Mouse (Mus musculus) spleen, adult 12 weeks (tissue): Measurements from ENCODE around the gene Hormad2.

Experiments
- DNase-seq: peaks from one replicate; pipeline ENCODE4 v3.0.0; 2022; ENCODE audit warnings: low spot score

Hormad2 gene

DNA sequence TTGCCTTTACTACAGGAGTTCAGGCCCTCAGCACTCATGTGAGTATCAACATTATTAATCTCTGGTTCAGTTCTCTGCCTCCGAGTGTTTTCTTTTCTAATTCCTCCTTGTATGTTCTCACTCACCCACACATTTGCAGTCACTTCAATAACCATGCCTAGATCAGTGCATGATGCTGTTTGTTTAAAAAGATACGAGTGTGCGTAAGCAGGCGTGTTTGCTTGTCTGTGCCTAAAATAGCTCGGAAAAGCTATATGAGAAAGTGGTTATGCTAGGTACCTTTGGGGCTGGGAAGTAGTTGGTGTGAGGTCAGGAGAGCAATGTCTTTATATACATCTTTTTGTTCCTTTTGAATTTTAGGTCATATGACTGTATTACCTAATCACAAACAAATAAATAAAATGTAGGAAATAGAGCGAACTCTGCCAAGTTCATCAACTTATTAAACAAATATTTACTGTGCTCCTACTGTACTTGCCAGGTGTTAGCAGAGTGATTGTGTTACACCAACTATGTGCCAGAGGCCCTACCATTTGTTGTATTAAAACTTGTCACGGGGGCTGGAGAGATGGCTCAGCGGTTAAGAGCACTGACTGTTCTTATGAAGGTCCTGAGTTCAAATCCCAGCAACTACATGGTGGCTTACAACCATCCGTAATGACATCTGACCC is 100.7 kb downstream of the Hormad2 start:
- no peak for DNase-seq

DNA sequence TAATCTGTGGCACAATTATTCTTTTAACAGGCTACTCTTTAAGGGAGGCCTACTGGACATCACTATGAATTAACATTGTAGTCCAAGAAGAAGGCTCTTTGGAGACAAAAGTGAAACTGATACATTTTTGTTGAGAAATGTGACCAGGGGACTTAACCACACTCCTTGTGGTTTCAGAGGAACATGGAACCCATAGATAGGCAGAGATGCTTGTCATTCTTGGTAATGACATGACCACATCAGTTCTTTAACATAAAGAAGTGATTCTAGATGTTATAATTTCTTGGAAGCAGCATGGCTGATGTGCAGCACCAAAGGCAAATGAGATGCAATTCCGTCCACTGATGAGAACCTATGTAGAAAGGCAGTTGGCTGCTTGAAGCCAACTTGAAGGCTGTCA is 101.6 kb downstream of the Hormad2 start:
- no peak for DNase-seq

GRCm38 (mm10) chr11:4336693-4337283 is 104.1 kb downstream of the Hormad2 start:
- no peak for DNase-seq

- DNase-seq = no peak
Observed at GRCm38 (mm10) chr11:4335810-4336692, 104.9 kb downstream of the Hormad2 start.

DNA sequence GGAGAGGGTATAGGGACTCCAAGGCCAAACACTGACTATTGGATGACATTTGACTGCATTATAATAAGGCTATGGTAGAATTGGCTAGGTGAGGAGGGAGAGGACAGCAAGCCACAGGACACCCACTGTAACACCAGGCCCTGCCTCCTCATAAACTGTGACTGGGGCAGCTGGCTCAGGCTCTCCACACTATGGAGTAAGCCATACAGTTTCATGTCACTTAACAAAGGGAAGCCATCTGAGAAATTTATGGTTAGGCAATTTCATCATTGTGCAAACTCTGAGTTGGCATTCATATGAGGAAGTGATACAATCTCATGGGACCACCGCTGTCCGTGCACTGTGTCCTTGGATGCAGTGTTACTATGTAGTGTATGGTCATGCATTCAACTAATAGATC is 107.9 kb downstream of the Hormad2 start:
- no peak for DNase-seq

- no peak for DNase-seq
Observed at GRCm38 (mm10) chr11:4328188-4328587, 112.7 kb downstream of the Hormad2 start.

GRCm38 (mm10) chr11:4323481-4323880 is 117.4 kb downstream of the Hormad2 start:
- no peak for DNase-seq

DNA sequence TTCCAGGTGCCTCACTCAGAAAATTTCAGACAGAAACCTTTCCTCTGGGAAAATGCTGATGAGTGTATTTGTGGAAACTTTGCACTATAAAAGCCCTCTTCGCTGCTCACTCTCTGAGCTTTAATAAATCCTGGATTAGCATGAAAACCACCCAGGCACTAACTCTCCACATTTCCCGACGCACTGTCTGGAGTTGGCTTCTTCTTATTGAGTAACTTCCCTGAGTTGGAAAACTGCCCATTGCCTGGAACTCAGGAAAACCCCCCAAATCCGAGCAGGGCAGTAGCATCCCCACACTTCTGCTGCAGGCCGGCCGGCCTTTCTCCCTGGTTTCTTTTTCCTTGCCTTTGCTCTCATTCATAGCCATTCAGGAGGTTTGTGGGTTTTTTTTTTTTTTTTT is 118.0 kb downstream of the Hormad2 start:
- DNase-seq = no peak

DNA sequence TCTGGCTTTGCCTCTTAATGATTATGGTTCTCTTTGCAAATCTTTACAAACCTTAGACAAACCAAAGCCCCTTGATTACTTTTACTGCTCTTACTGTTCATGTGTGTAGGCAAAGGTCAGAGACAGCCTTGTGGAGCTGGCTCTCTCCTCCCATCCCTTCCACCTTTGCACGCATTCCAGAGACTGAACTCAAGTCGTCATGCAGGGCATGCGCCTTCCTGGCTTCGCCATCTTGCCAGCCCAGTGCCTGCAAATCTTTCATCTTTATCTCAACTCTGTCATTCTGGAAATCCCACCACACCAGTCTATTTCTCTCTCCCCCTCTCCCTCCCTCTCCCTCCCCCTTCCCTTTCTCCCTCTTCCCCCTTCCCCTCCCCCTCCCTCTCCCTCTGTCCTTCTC is 120.0 kb downstream of the Hormad2 start:
- no peak for DNase-seq

- no peak for DNase-seq
Observed at GRCm38 (mm10) chr11:4319212-4319955, 121.5 kb downstream of the Hormad2 start.

DNA sequence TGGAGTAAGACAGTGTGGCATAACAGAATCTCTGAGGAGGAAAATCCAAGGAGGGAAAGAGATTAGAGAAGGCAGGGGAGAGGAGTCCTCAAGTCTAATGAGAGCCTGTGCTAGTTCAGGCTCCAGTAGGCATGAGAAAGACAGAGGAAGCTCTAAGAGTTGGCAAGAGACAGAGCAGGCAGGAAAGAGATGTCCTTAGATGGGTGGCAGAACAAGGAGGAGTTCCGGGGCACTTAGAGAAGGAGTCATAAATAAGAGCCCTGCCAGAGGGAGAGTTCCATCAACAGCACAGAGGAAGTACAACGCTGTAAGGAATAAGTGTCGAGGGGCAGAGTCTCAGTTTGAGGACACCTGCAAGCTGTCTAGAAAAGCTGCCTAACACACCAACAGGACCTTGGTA is 122.9 kb downstream of the Hormad2 start:
- no peak for DNase-seq

DNA sequence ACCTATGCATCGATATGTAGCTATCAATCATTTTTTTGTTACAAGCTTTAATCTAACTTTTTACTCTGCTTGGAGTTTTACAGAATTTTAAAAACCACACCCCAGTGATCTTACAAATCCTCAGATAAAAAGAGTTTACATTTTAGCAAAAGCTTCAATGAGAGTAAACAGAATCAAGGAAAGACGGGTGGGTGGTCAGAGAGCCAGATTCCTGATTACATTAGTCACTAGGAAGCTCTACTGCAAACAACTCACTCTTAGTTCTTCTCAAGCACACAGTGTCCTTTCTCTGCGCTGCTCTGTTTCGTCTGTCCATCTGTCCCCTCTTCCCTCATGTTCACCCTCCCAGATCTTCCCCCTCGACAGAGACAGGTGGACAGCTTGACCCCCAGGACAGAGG is 123.6 kb downstream of the Hormad2 start:
- DNase-seq = no peak

DNA sequence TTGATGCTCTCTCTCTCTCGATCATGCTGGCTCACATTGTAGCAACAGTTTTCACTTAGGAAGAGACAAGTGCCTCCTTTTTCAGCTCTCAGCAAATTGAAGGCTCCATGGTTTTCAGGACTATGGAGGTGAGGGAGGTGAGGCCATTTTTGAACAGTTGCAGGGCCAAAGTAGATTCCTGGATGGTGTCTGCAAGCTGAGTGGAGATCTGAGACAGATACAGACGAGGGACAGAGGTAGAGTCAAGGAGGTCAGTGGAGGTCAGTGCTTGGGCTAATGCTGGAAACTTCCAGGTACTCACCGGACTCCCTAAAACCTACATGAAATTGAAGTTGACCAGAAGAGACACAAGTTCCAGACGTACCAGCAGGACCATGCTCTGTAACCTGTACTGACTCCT is 128.7 kb downstream of the Hormad2 start:
- DNase-seq = no peak

DNA sequence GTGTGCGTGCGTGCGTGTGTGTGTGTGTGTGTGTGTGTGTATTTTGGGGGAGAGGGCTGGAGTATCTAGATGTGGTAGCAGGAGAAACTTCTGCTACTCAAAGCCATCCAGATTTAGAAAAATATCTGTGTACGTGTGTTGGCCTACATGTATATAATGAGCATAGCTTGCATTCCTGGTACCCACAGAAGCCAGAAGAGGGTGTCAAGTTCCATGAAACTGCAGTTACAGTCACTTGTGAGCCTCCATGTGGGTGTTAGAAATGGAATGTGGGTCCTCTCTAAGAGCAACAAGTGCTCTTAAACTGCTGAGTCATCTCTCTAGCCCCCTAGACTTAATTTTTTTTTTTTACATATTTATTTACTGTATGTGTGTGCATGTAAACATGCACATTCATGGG is 130.6 kb downstream of the Hormad2 start:
- no peak for DNase-seq

GRCm38 (mm10) chr11:4309613-4310012 is 131.3 kb downstream of the Hormad2 start:
- no peak for DNase-seq

DNA sequence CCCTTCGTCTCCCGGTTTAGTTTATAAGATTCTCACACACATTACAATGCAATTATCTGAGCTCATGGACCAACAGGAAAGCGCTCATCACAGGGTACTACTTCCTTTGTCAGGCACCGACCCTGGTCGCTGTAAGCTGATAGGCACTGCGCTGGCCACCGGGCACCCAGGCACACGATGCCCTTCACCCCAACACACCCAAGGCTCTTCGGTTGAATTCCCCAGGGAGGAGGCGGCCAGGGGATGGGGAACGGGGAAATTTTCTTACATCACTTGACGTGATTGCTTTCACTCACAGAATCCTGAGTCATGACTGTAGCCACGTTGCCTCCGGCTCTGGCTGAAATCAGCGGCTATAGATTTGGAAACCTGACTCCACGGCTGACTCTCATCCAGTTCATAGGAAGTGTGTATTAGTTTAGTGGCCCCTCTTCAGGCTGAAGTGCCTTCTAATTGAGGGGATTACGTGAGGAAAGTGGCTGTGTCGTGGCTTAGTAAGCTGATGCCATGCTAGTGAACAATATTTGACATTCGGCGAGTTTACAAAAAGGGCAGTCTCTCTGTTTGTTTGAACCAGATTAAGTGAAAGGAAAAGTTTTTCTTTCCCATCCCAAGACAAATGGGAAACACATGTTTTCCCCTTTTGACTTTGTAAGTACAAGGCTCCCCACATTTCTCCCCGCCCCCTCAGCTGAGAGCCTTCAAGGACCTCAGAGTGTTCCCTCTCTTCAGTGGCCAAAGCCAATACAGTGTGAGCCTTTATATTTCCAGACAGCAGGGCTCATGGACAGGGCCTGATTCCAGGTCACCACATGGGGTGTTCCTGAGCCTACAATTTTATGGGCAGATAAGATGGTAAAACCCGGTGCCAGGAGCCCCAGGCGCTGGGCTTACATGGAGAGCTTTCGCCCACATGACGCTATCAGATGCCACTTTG is 132.1 kb downstream of the Hormad2 start:
- DNase-seq = no peak

GRCm38 (mm10) chr11:4308060-4308513 is 132.8 kb downstream of the Hormad2 start:
- no peak for DNase-seq

- no peak for DNase-seq
Observed at GRCm38 (mm10) chr11:4306086-4306485, 134.8 kb downstream of the Hormad2 start.

DNA sequence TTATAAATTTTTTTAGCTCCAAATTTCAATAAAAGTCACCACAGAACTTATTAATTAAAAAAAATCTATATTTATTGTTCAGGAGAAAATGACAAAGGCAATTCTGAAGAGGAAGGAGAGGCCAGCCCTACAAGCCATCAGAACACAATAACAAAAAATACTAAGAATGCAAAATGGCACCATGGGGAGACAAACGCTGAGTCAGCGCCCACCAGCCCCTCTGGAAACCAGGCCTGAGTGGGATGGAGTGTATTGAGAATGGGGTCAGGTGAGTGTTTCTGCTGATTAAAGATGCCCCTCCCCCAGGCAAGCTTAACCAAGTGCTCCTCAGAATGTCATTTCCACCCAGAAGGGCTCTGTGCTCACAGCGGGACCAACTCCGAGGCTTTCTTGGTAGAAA is 135.8 kb downstream of the Hormad2 start:
- DNase-seq = no peak

DNA sequence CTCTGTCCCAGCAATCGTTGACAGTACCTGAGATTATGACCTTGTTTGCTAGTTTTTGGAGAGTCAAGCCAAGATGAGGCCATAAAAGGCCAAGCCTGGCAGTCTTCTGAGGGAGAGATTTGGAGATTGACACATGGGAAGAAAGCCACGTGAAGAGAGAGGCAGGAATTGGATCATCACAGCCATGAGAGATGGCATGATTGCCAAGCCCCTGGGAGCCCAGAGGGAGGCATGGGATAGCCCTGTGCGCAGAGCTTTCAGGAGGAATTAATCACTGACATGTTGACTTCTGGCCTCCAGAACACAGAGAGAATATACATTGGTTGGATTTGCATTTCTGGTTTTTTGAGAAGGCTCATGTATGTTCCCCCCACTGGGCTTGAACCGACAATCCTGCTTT is 136.7 kb downstream of the Hormad2 start:
- no peak for DNase-seq

DNA sequence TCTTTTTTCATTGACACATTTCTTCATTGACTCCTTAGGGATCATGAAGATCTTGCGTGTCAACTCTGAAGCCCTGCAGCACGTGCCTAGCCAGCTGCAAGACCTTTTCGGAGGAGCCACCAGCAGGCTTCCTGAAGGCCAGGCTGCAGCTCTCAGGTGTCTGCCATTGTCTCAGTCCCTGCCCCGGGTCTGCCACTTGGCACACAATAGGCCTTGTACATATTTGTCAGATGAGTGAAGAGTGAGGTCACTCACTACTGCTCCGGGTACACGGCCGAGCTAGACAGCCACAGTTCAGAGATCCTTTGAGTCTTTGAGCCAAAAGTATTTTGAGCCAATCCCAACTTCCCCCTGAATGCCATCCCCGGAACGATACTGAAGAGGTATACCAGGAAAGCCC is 137.9 kb downstream of the Hormad2 start:
- no peak for DNase-seq
